Mouse (Mus musculus): ENCODE measurements around the gene Il11ra1. TPM values are rescaled to one million over a fixed set of nuclear protein-coding genes. Genes with fewer than 3 reads are reported as not detected.

The Il11ra1 gene
- polyA plus RNA-seq, 1 experiment from 2014 or later, result 142 TPM

Other genes starting within 250 kb of the Il11ra1 start
- 3.4 and 4.8 TPM in 2 replicates for gene Kif24, start 235.1 kb upstream of the Il11ra1 start, polyA plus RNA-seq (2015; fragmentation: Nextera tagmentation; extraction: Ambion mirVana)
- gene Nudt2, start 234.8 kb upstream of the Il11ra1 start, polyA plus RNA-seq (2015; fragmentation: Nextera tagmentation; extraction: Ambion mirVana), result 41.6 and 41.7 TPM in 2 replicates
- gene AI464131, start 196.9 kb upstream of the Il11ra1 start, polyA plus RNA-seq (2015; fragmentation: Nextera tagmentation; extraction: Ambion mirVana), result 3.2 and 3.4 TPM in 2 replicates
- 1.1 and 1.2 TPM in 2 replicates for gene 1110017D15Rik, start 182.7 kb upstream of the Il11ra1 start, polyA plus RNA-seq (2015; fragmentation: Nextera tagmentation; extraction: Ambion mirVana)
- 1.5 and 2.4 TPM in 2 replicates for gene Fam219a, start 130.5 kb upstream of the Il11ra1 start, polyA plus RNA-seq (2015; fragmentation: Nextera tagmentation; extraction: Ambion mirVana)
- gene Dnaic1, start 130.2 kb upstream of the Il11ra1 start, polyA plus RNA-seq (2015; fragmentation: Nextera tagmentation; extraction: Ambion mirVana), result 2.6 and 3.6 TPM in 2 replicates
- 4.7 and 5.6 TPM in 2 replicates for gene Enho, start 59.7 kb upstream of the Il11ra1 start, polyA plus RNA-seq (2015; fragmentation: Nextera tagmentation; extraction: Ambion mirVana)
- 1.5 and 2.0 TPM in 2 replicates for gene Cntfr, start 2.9 kb upstream of the Il11ra1 start, polyA plus RNA-seq (2015; fragmentation: Nextera tagmentation; extraction: Ambion mirVana)
- 46.1 and 48.4 TPM in 2 replicates for gene Rpp25l, start 13.5 kb downstream of the Il11ra1 start, polyA plus RNA-seq (2015; fragmentation: Nextera tagmentation; extraction: Ambion mirVana)
- gene Dctn3, start 23.2 kb downstream of the Il11ra1 start, polyA plus RNA-seq (2015; fragmentation: Nextera tagmentation; extraction: Ambion mirVana), result 137 and 141 TPM in 2 replicates
- gene Arid3c, start 31.2 kb downstream of the Il11ra1 start, polyA plus RNA-seq (2015; fragmentation: Nextera tagmentation; extraction: Ambion mirVana), result not detected in 2 replicates
- 60.6 and 69.8 TPM in 2 replicates for gene Galt, start 55.2 kb downstream of the Il11ra1 start, polyA plus RNA-seq (2015; fragmentation: Nextera tagmentation; extraction: Ambion mirVana)
- 60.5 and 61.7 TPM in 2 replicates for gene Sigmar1, start 56.2 kb downstream of the Il11ra1 start, polyA plus RNA-seq (2015; fragmentation: Nextera tagmentation; extraction: Ambion mirVana)
- gene Ccl27a, start 74.3 kb downstream of the Il11ra1 start, polyA plus RNA-seq (2015; fragmentation: Nextera tagmentation; extraction: Ambion mirVana), result 40.8 and 40.9 TPM in 2 replicates
- 11.2 and 17.1 TPM in 2 replicates for gene Gm21541, start 203.6 kb downstream of the Il11ra1 start, polyA plus RNA-seq (2015; fragmentation: Nextera tagmentation; extraction: Ambion mirVana)
- 1.9 and 2.4 TPM in 2 replicates for gene Gm20878, start 241.6 kb downstream of the Il11ra1 start, polyA plus RNA-seq (2015; fragmentation: Nextera tagmentation; extraction: Ambion mirVana)